Mouse (Mus musculus) heart, adult 2 months (tissue): ENCODE results near the gene Sox12. TPM values are rescaled to one million over a fixed set of nuclear protein-coding genes. Genes with fewer than 3 reads are reported as not detected.
"Not testable (repeated sequence)": the region's sequence is repeated elsewhere in the genome, so short reads cannot be mapped to it uniquely, and the experiment has no call there.

ENCODE experiments used
- DNase-seq, 2 experiments: peaks; one replicate each; pipeline ENCODE4 v3.0.0; 2021
- H3K27ac ChIP-seq: fragments of 200-600 bp; 2 replicates; pipeline ENCODE4 v1.8.1; 2022
- H3K27me3 ChIP-seq: fragments of 200-500 bp; 2 replicates; pipeline ENCODE4 v1.6.1; 2012; ENCODE audit warnings: mild to moderate bottlenecking, low read length, inconsistent platforms, mixed read lengths; ENCODE audit not compliant: control insufficient read depth, insufficient read depth
- H3K36me3 ChIP-seq: fragments of 200-500 bp; 2 replicates; pipeline ENCODE4 v1.6.1; 2012; ENCODE audit warnings: low read length, inconsistent platforms; ENCODE audit not compliant: control insufficient read depth, insufficient read depth
- H3K4me1 ChIP-seq: fragments of 200-500 bp; 2 replicates; pipeline ENCODE4 v1.6.1; 2011; ENCODE audit warnings: low read length; ENCODE audit not compliant: control insufficient read depth, insufficient read depth
- H3K4me3 ChIP-seq: fragments of 200-600 bp; 2 replicates; pipeline ENCODE4 v1.8.1; 2022
- H3K79me2 ChIP-seq: fragments of 200-500 bp; replicated peaks from 2 replicates; pipeline ENCODE4 v1.6.1; 2012; ENCODE audit warnings: mild to moderate bottlenecking, inconsistent platforms, low read length, moderate library complexity, mixed read lengths; ENCODE audit not compliant: control insufficient read depth, insufficient read depth
- H3K9ac ChIP-seq: fragments of 200-500 bp; 2 replicates; pipeline ENCODE4 v1.6.1; 2012; ENCODE audit warnings: low read depth, mild to moderate bottlenecking, control low read depth, inconsistent platforms, low read length, mixed read lengths
- CTCF ChIP-seq: fragments of 200-600 bp; IDR thresholded peaks from 2 replicates; pipeline ENCODE4 v1.8.1; 2022; ENCODE audit warnings: antibody characterized with exemption, mild to moderate bottlenecking, moderate library complexity
- EP300 ChIP-seq: fragments of 200-500 bp; IDR thresholded peaks from 2 replicates; pipeline ENCODE4 v1.6.1; 2011; ENCODE audit warnings: low read depth, low read length, control low read depth; ENCODE audit not compliant: insufficient read depth
- POLR2A ChIP-seq: fragments of 200-500 bp; IDR thresholded peaks from 2 replicates; pipeline ENCODE4 v1.6.1; 2011; ENCODE audit warnings: mild to moderate bottlenecking, low read depth, low read length, control low read depth; ENCODE audit not compliant: insufficient read depth
- WGBS: fragments of 180-500 bp; shearing (Covaris S2); methylation state at CpG from one replicate; pipeline ENCODE4 v1.1.7; 2018; 5-methylcytosine and 5-hydroxymethylcytosine counted together
- intact Hi-C: fragments of 180-260 bp; cut with DNase I; formaldehyde crosslinking; loops from one replicate; pipeline ENCODE4 v1.15.1; 2025
- polyA plus RNA-seq: library from polyadenylated mRNA; depleted of rRNA; stranded (reverse); fragments of >200 nt; gene quantifications from 2 replicates; pipeline ENCODE4 v1.2.3, GENCODE M21; 2012
- total RNA-seq, 2 experiments: library from RNA; stranded (reverse); gene quantifications; 2 replicates each; pipeline ENCODE4 v1.2.3; 2021

The Sox12 gene
- total and polyA plus RNA-seq, 3 experiments: 6.9 to 8.8 (median 8.3) TPM

DNA sequence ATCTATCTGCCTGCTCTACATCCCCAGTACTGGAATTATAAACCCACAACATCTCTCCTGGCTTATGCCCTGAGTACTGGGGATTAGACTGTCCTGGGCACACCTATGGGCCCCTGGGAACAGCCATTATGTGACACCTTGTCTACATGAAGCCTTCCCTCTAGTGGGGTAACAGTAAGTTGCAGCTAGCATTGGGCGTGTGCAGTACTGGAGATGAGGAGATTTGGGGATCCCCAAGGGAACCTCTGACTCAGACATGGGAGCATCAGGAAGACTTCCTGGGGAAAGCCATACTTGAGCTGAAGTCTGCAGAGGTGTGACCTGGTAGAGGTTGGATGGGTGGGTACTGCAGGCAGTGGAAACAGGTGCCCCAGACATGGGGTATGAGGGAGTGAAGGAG is 41.1 kb upstream of the Sox12 start:
- no peak overlapping the region for H3K4me3 ChIP-seq
- no peak overlapping the region for H3K9ac ChIP-seq
- intact Hi-C loops: no loop called here
- DNase-seq: no peak
- WGBS: 72% methylated on average over 1 of the region's 1 CpGs
- no peak overlapping the region for H3K27ac ChIP-seq
- peaks cover 3% of the 10 kb centered on the region for H3K4me1 ChIP-seq
- no peaks in the 10 kb centered on the region for H3K27me3 ChIP-seq
- H3K79me2 ChIP-seq: no peaks in the 10 kb centered on the region
- H3K36me3 ChIP-seq: no peaks in the 10 kb centered on the region
- TF ChIP-seq POLR2A (no peak), CTCF (no peak), EP300 (no peak)

GRCm38 (mm10) chr2:152436983-152437860 is 39.4 kb upstream of the Sox12 start:
- 6% methylated on average over 23 of the region's 23 CpGs for WGBS
- Histone ChIP-seq H3K79me2 (no peaks in the 10 kb centered on the region), H3K27me3 (no peaks in the 10 kb centered on the region), H3K9ac (peak overlapping the region; percentile 57), H3K4me1 (peaks cover 3% of the 10 kb centered on the region), H3K36me3 (no peaks in the 10 kb centered on the region), H3K27ac (peak overlapping the region; percentile 71), H3K4me3 (no peak overlapping the region)
- peak; percentile 82 to 88 for DNase-seq
- peak; percentile 22; the same call in 1 of the 2 replicates for TF ChIP-seq POLR2A
- TF ChIP-seq EP300: peak; percentile 54; the same call in 1 of the 2 replicates
- no peak; the same call in 1 of the 2 replicates for TF ChIP-seq CTCF
- intact Hi-C loops: loop anchor here (1.0 to 2.0 kb wide), 2 partner anchors 22 to 44 kb away; partner anchors contain the start of genes 6820408C15Rik and Zcchc3

GRCm38 (mm10) chr2:152436405-152436901 is 38.6 kb upstream of the Sox12 start:
- Histone ChIP-seq H3K9ac (no peak overlapping the region), H3K27me3 (no peaks in the 10 kb centered on the region), H3K27ac (peak overlapping the region; percentile 71), H3K36me3 (no peaks in the 10 kb centered on the region), H3K4me3 (no peak overlapping the region), H3K4me1 (peaks cover 3% of the 10 kb centered on the region), H3K79me2 (no peaks in the 10 kb centered on the region)
- WGBS: 59% methylated on average over 7 of the region's 7 CpGs
- peak; percentile 35 to 65 for DNase-seq
- no peak for TF ChIP-seq EP300
- no peak for TF ChIP-seq POLR2A
- TF ChIP-seq CTCF: no peak
- intact Hi-C loops: loop anchor here (2.0 kb wide), 1 partner anchor 22 kb away; the partner anchor contains the start of genes 6820408C15Rik and Zcchc3

DNA sequence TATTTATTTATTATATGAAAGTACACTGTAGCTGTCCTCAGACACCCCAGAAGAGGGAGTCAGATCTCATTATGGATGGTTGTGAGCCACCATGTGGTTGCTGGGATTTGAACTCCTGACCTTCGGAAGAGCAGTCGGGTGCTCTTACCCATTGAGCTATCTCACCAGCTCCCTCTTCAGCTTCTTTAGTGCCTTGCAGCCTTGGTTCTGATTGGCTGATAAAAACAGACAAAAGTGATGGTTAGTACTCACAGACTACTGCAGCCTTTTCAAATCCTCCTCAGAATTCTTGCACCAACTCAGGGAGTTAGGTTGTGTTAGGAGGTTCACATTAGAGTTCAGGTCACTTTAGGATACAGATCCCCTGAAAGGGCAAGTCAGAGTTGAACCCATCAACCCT is 30.6 kb upstream of the Sox12 start:
- intact Hi-C loops, H3K4me1 ChIP-seq, H3K27me3 ChIP-seq, H3K79me2 ChIP-seq, H3K4me3 ChIP-seq, H3K9ac ChIP-seq, H3K27ac ChIP-seq, H3K36me3 ChIP-seq, DNase-seq: not testable (repeated sequence)
- WGBS: 80% methylated on average over 2 of the region's 2 CpGs
- TF ChIP-seq CTCF: peak; percentile 28

GRCm38 (mm10) chr2:152427493-152427892 is 29.6 kb upstream of the Sox12 start:
- H3K27ac ChIP-seq: no peak overlapping the region
- H3K27me3 ChIP-seq: no peaks in the 10 kb centered on the region
- no peaks in the 10 kb centered on the region for H3K36me3 ChIP-seq
- no peak overlapping the region for H3K9ac ChIP-seq
- intact Hi-C loops: no loop called here
- no peaks in the 10 kb centered on the region for H3K4me1 ChIP-seq
- no peaks in the 10 kb centered on the region for H3K79me2 ChIP-seq
- WGBS: 21% methylated on average over 12 of the region's 12 CpGs
- TF ChIP-seq EP300: no peak
- no peak for TF ChIP-seq CTCF
- TF ChIP-seq POLR2A: no peak
- H3K4me3 ChIP-seq: no peak overlapping the region
- DNase-seq: no peak

DNA sequence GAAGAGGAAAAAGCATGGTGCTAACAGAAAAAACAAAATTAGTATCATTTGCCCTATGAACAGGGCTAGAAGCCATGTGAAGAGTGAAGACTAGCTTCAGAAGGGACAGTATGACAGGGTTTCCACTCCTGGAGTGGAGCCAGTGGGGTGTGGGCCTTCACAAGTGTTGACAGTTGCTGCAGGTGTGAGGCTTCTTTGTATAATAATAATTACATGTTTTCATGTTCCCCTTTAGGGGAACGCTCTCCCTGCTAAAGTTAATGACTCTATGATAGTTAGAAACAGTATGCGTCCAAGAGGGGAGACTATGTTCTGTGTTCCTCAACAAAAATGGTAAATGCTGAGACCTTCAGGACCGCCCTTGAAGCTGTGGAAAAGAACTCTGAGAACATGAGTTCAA is 17.9 kb upstream of the Sox12 start:
- Histone ChIP-seq H3K9ac (no peak overlapping the region), H3K27me3 (no peaks in the 10 kb centered on the region), H3K79me2 (no peaks in the 10 kb centered on the region), H3K4me3 (no peak overlapping the region), H3K27ac (no peak overlapping the region), H3K4me1 (peaks cover 3% of the 10 kb centered on the region), H3K36me3 (no peaks in the 10 kb centered on the region)
- DNase-seq: no peak
- intact Hi-C loops: loop anchor here (2.0 kb wide), 2 partner anchors 19 to 21 kb away; no protein-coding TSS in a partner anchor
- TF ChIP-seq EP300 (no peak), CTCF (no peak), POLR2A (no peak)
- WGBS: 97% methylated on average over 3 of the region's 3 CpGs
